Mouse (Mus musculus) gastrocnemius, postnatal 14 days (tissue): ENCODE measurements around the gene Cct4. TPM values are rescaled to one million over a fixed set of nuclear protein-coding genes. Genes with fewer than 3 reads are reported as not detected.
A peak's percentile ranks its signal among the peaks of the same experiment; 100 is the strongest.

Experiments
- DNase-seq: peaks from one replicate; pipeline ENCODE4 v3.0.0; 2021; ENCODE audit warnings: mixed read lengths
- intact Hi-C: fragments of 180-260 bp; cut with DNase I; formaldehyde crosslinking; loops from one replicate; pipeline ENCODE4 v1.15.1; 2025; ENCODE audit warnings: low total_unique reads
- long read RNA-seq, 2 experiments: library from polyadenylated mRNA; stranded (forward); transcript quantifications; one replicate each; pipeline ENCODE4 v2.0.0; 2021
- total RNA-seq, 2 experiments: library from RNA; stranded (reverse); gene quantifications; 2 replicates each; pipeline ENCODE4 v1.2.3; 2021

Cct4 gene
- 100 to 1,000 TPM in 1 of 2 experiments, 10 to 100 TPM in 1; 93.9 to 104 TPM for total RNA-seq
- long read RNA-seq, experiment 1, transcript Cct4-204 (14 exons, 2,484 nt) = major isoform, 184 of 190 reads
- long read RNA-seq, experiment 1, partial matches to known transcripts = 0 of 190 reads
- long read RNA-seq, experiment 1, other reads (novel, unspliced or antisense) = 6 of 190 reads
- long read RNA-seq, experiment 2, transcript Cct4-204 (14 exons, 2,484 nt) = major isoform, 183 of 189 reads
- long read RNA-seq, experiment 2, partial matches to known transcripts = 3 of 189 reads
- long read RNA-seq, experiment 2, other reads (novel, unspliced or antisense) = 3 of 189 reads

GRCm38 (mm10) chr11:22990393-22991126 is at the start of gene Cct4:
Cct4 (plus strand) TSS chr11:22990519.
- intact Hi-C loops = loop anchor here (5.0 kb wide), 1 partner anchor 282 kb away; no protein-coding TSS in a partner anchor
- peak; percentile 94 for DNase-seq

- no peak for DNase-seq
- intact Hi-C loops = no loop called here
Observed at GRCm38 (mm10) chr11:22949101-22949500, 41.2 kb upstream of the Cct4 start.

DNA sequence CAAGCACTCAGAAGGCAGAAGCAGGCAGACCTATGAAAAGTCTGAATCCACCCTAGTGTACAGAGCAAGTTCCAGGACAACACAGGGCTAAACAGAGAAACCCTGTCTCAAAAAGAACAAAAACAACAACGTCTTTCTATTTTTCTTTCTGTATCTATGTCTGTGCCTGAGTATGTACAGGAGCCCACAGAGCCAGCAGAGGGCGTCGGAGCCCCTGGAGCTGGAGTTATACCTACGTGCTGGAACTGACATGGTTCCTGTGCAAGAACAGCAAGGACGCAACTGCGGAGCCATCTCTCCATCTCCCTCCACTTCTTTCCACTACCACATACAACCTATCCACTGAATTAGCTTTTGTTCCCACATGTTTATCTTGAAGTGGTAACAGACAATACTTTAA is 40.2 kb upstream of the Cct4 start:
- intact Hi-C loops = loop anchor here (10.0 kb wide), 1 partner anchor 85 kb away; the partner anchor contains the start of gene B3gnt2

GRCm38 (mm10) chr11:22952668-22953067 is 37.7 kb upstream of the Cct4 start:
- no peak for DNase-seq
- intact Hi-C loops = loop anchor here (10.0 kb wide), 1 partner anchor 88 kb away; the partner anchor contains the start of gene B3gnt2

More for the DNA sequence above, 40.2 kb upstream of the Cct4 start:
- DNase-seq = no peak

DNA sequence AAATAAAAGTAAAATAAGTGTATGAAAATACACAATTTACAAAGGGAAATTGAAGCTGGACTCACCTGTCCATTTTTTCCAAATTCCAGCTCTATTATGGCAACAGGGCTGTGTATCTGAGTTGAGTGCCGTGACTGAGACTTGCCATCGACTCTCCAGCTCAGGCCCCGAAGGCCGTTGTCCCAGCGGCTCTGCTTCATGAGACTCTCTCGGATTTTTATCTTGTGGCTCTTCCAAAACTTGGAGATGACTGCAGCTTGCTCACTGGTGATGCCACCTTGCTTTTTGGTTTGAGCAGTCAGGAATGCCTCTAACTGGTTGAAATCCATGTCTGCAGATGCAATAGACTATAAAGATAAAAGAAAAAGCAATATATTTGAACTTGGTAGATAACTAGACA is 34.0 kb upstream of the Cct4 start:
- no peak for DNase-seq
- intact Hi-C loops = loop anchor here (5.0 to 10.0 kb wide), 2 partner anchors 92 to 324 kb away; partner anchors contain the start of gene B3gnt2

GRCm38 (mm10) chr11:22956830-22957229 is 33.5 kb upstream of the Cct4 start:
- DNase-seq = peak; percentile 68
- intact Hi-C loops = loop anchor here (5.0 to 10.0 kb wide), 2 partner anchors 92 to 325 kb away; partner anchors contain the start of gene B3gnt2

GRCm38 (mm10) chr11:22957791-22958374 is 32.4 kb upstream of the Cct4 start:
- intact Hi-C loops = loop anchor here (5.0 to 10.0 kb wide), 2 partner anchors 93 to 326 kb away; partner anchors contain the start of gene B3gnt2
- no peak for DNase-seq

DNA sequence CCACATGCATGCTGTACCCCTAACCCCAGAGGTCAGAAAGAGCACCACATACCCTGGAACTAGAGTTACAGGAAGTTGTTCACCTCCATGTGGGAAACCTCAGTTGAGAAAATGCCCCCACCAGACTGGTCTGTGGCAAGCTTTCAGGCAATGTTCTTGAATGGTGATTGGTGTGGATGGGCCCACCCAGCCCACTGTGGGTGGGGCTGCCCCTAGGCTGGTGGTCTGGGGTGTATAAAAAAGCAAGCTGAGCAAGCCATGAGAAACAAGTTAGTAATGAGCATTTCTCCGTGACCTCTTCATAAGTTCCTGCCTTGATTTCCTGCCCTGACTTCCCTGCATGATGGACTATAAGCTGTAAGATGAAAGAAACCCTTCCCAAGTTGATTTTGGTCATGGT is 28.2 kb upstream of the Cct4 start:
- intact Hi-C loops = no loop called here
- no peak for DNase-seq

- DNase-seq = no peak
- intact Hi-C loops = no loop called here
Observed at GRCm38 (mm10) chr11:22964401-22964800, 25.9 kb upstream of the Cct4 start.

GRCm38 (mm10) chr11:22965503-22965902 is 24.8 kb upstream of the Cct4 start:
- no peak for DNase-seq
- intact Hi-C loops = no loop called here

GRCm38 (mm10) chr11:22969486-22969885 is 20.8 kb upstream of the Cct4 start:
- intact Hi-C loops = no loop called here
- no peak for DNase-seq

- DNase-seq = no peak
- intact Hi-C loops = no loop called here
Observed at GRCm38 (mm10) chr11:22970546-22970945, 19.8 kb upstream of the Cct4 start.

DNA sequence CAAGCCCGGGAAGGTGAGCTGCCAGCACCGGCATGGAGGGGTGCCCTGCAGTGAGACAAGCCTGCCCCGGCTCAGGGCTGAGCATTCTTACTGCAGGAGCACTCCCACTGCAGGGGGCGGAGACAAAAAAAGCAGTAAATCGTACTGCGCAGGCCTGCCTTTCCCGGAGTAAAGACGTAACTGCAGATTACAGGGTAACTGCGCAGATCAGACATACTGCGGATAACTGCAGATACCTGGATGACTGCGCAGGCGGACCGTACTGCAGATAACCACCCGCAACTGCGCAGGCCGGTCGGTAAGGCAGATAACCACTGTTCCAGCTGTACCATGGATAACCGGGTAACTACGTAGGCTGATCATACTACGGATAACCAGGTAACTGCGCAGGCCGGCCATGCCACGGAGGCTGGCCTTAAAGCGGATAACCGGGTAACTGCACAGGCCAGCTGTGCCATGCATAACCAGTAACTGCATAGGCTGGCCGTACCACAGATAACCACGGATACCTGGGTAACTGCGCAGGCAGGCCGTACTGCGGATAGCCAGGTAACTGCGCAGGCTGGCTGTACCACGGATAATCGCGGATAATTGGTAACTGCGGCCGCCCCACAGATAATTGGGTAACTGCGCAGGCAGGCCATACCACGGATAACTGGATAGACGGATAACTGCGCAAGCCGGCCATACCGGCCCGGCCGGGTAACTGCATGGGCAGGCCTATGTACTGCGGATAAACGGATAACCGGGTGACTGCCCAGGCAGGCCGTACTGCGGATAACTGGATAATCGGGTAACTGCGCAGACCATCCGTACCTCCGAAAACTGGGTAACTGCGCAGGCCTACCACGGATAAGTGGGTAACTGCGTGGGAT is 18.2 kb upstream of the Cct4 start, which contains the start of gene Zrsr1:
Gene Zrsr1, plus strand, starts transcription at position 171 of the 875 bp plus-strand sequence.
- intact Hi-C loops = no loop called here

DNA sequence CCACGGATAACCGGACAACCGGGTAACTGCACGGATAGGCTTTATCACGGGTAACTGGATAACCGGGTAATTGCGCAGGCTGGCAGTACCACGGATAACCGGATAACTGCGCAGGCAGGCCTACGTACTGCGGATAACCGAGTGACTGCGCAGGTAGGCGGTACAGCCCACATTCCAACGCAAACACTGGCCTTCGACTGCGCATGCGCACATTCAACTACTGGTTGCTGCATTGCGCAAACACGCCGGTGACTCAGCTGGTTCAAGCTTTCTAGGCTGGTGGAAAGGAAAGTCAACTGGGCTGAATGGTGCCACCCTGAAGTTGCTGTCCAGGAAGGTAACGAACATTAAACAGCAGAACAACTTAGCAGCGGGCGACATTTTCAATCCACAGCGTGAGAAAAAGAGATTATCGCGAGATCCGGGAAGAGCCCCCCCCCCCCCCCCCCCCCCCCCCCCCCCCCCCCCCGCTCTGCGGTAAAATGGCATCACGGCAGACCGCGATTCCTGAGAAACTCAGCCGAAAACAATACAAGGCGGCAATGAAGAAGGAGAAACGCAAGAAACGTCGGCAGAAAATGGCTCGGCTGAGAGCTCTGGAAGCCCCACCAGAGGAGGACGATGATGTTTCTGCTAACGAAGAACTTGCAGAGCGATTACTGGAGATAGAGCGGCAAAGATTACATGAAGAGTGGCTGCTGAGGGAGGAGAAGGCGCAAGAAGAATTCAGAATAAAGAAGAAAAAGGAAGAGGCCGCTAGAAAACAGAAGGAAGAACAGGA is 17.4 kb upstream of the Cct4 start:
- peak; percentile 74 for DNase-seq
- intact Hi-C loops = no loop called here

More for the DNA sequence above, 18.2 kb upstream of the Cct4 start, which contains the start of gene Zrsr1:
- DNase-seq = peak; percentile 29

- intact Hi-C loops = no loop called here
- no peak for DNase-seq
Observed at GRCm38 (mm10) chr11:22973599-22973998, 16.7 kb upstream of the Cct4 start.

GRCm38 (mm10) chr11:22978215-22978614 is 12.1 kb upstream of the Cct4 start:
- intact Hi-C loops = no loop called here

DNA sequence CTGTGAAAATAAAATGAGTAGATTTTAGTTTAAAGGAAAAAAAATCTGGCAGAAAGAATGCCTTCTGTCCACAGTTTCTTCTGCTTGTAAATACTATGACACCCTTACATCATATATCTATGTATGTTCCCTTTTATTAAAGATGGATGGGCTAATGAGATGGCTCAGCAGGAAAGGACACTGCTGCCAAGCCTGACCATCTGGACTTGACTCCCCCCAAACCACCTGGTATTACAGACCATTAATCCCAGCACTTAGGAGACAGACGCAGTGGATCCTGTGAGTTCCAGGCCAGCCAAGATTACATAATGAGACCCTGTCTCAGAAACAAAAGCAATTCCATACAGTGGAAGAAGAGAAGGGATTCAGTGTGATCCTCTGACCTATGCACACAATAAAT is 11.6 kb upstream of the Cct4 start:
- intact Hi-C loops = no loop called here

More at GRCm38 (mm10) chr11:22978215-22978614, 12.1 kb upstream of the Cct4 start:
- no peak for DNase-seq

GRCm38 (mm10) chr11:22979221-22979620 is 11.1 kb upstream of the Cct4 start:
- no peak for DNase-seq
- intact Hi-C loops = no loop called here

More for the DNA sequence above, 11.6 kb upstream of the Cct4 start:
- DNase-seq = no peak
